Mouse (Mus musculus) myocyte (in vitro differentiated cells): ENCODE measurements around the gene Gm20388.
A peak's percentile ranks its signal among the peaks of the same experiment; 100 is the strongest.

Source experiments
- CEBPB ChIP-seq: IDR thresholded peaks from 2 replicates; pipeline ENCODE4 v1.6.1; 2011; ENCODE audit warnings: mild to moderate bottlenecking, moderate library complexity; ENCODE audit not compliant: poor library complexity, insufficient read depth, severe bottlenecking
- E2F4 ChIP-seq: IDR thresholded peaks from one replicate; pipeline ENCODE4 v1.6.1; 2011; ENCODE audit warnings: mild to moderate bottlenecking, control low read depth, moderate library complexity; ENCODE audit not compliant: insufficient read depth
- MAX ChIP-seq: IDR thresholded peaks from one replicate; pipeline ENCODE4 v1.6.1; 2011; ENCODE audit warnings: low read depth, mild to moderate bottlenecking, control low read depth
- MYOD1 ChIP-seq, 3 experiments: IDR thresholded peaks; one replicate each; pipeline ENCODE4 v1.6.1; 2011; ENCODE audit warnings: control low read depth in 2 of 3, low read depth in 2 of 3, mild to moderate bottlenecking in 2 of 3, moderate library complexity in 1 of 3; ENCODE audit not compliant: insufficient read length in 2 of 3, control insufficient read depth in 1 of 3
- MYOG ChIP-seq, 3 experiments: IDR thresholded peaks; one replicate each; pipeline ENCODE4 v1.6.1; 2011; ENCODE audit warnings: control low read depth in 2 of 3, low read depth in 2 of 3, mild to moderate bottlenecking in 2 of 3; ENCODE audit not compliant: insufficient read length in 2 of 3, control insufficient read depth in 1 of 3, insufficient read depth in 1 of 3
- POLR2A ChIP-seq: IDR thresholded peaks from one replicate; pipeline ENCODE4 v1.6.1; 2011; ENCODE audit warnings: low read depth, mild to moderate bottlenecking, control low read depth, moderate library complexity; ENCODE audit not compliant: insufficient read length
- POLR2AphosphoS2 ChIP-seq: IDR thresholded peaks from one replicate; pipeline ENCODE4 v1.6.1; 2011; ENCODE audit warnings: low read depth, control low read depth; ENCODE audit not compliant: insufficient read length
- REST ChIP-seq: IDR thresholded peaks from one replicate; pipeline ENCODE4 v1.6.1; 2011; ENCODE audit warnings: mild to moderate bottlenecking, control low read depth, moderate library complexity; ENCODE audit not compliant: insufficient read depth, insufficient read length
- SRF ChIP-seq: IDR thresholded peaks from one replicate; pipeline ENCODE4 v1.6.1; 2011; ENCODE audit warnings: low read depth; ENCODE audit not compliant: control insufficient read depth, insufficient read length
- TCF12 ChIP-seq: IDR thresholded peaks from one replicate; pipeline ENCODE4 v1.6.1; 2011; ENCODE audit warnings: mild to moderate bottlenecking, control low read depth; ENCODE audit not compliant: poor library complexity, insufficient read depth, severe bottlenecking
- TCF3 ChIP-seq: IDR thresholded peaks from one replicate; pipeline ENCODE4 v1.6.1; 2011; ENCODE audit warnings: low read depth, control low read depth; ENCODE audit not compliant: insufficient read length
- USF1 ChIP-seq: IDR thresholded peaks from one replicate; pipeline ENCODE4 v1.6.1; 2011; ENCODE audit warnings: low read depth, mild to moderate bottlenecking, control low read depth, moderate library complexity

DNA sequence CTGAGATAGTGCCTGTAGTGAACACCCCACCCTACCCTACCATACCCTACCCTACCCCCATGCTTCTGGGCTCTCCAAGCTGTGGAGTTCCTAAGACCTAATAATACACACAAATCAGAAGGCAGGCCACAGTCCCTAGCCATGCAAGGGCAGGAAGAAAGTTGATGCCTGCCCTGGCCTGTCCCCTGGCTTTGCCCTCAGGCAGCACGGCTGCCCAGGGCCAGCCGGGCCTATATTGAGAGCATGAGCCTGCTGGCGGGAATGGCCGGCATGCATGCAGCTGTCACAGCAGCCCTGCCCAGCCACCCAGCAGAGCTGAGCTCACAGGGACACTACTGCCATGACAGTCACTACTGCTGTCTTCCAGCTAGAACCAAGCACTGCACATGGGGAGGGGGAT lies 3972.5 kb downstream of the Gm20388 start:
- TF ChIP-seq POLR2AphosphoS2 (no peak), MYOG (IDR thresholded peaks at IDR 0.05; ENCODE audit: control insufficient read depth in 1 of 3, insufficient read depth in 1 of 3, insufficient read length in 2 of 3, low read depth in 2 of 3) (peak; percentile 98 to 100 (median 99)), POLR2A (peak; percentile 11), MAX (no peak), USF1 (no peak), TCF12 (peak; percentile 86), SRF (peak; percentile 75), TCF3 (peak; percentile 97), CEBPB (no peak), MYOD1 (IDR thresholded peaks at IDR 0.05; ENCODE audit: control insufficient read depth in 1 of 3, insufficient read length in 2 of 3, low read depth in 2 of 3) (peak; percentile 27 to 100 (median 96)), REST (no peak), E2F4 (no peak)
